Mouse (Mus musculus) kidney, adult 2 months (tissue): Measurements from ENCODE around the gene Ubn2. TPM values are rescaled to one million over a fixed set of nuclear protein-coding genes. Genes with fewer than 3 reads are reported as not detected.
A peak's percentile ranks its signal among the peaks of the same experiment; 100 is the strongest.

Experiments
- DNase-seq: peaks from one replicate; pipeline ENCODE4 v3.0.0; 2021
- H3K27ac ChIP-seq: fragments of 200-500 bp; 2 replicates; pipeline ENCODE4 v1.5.1; 2012; ENCODE audit warnings: low read depth, low read length, control low read depth, inconsistent platforms; ENCODE audit not compliant: insufficient read depth
- H3K27me3 ChIP-seq: fragments of 200-500 bp; replicated peaks from 2 replicates; pipeline ENCODE4 v1.6.1; 2012; ENCODE audit warnings: mild to moderate bottlenecking, moderate library complexity, low read length, inconsistent platforms; ENCODE audit not compliant: control insufficient read depth, insufficient read depth
- H3K36me3 ChIP-seq: fragments of 200-500 bp; 2 replicates; pipeline ENCODE4 v1.6.1; 2012; ENCODE audit warnings: mild to moderate bottlenecking, moderate library complexity, low read length, inconsistent platforms; ENCODE audit not compliant: control insufficient read depth, insufficient read depth
- H3K4me1 ChIP-seq: fragments of 200-500 bp; 2 replicates; pipeline ENCODE4 v1.6.1; 2011; ENCODE audit warnings: low read length; ENCODE audit not compliant: control insufficient read depth, insufficient read depth
- H3K4me3 ChIP-seq: fragments of 200-500 bp; 2 replicates; pipeline ENCODE4 v1.5.1; 2011; ENCODE audit warnings: mild to moderate bottlenecking, low read depth, low read length, control low read depth; ENCODE audit not compliant: insufficient read depth
- CTCF ChIP-seq: fragments of 200-500 bp; conservative IDR thresholded peaks from 2 replicates; pipeline ENCODE4 v1.5.1; 2011; ENCODE audit warnings: low read depth, mild to moderate bottlenecking, control low read depth, low read length, moderate library complexity, mixed read lengths; ENCODE audit not compliant: insufficient read depth, insufficient read length
- POLR2A ChIP-seq: fragments of 200-500 bp; IDR thresholded peaks from one replicate; pipeline ENCODE4 v1.6.1; 2011; ENCODE audit warnings: low read depth, low read length, control low read depth
- WGBS: fragments of 180-500 bp; shearing (Covaris S2); methylation state at CpG from one replicate; pipeline ENCODE4 v1.1.7; 2018; 5-methylcytosine and 5-hydroxymethylcytosine counted together
- polyA plus RNA-seq: library from polyadenylated mRNA; depleted of rRNA; stranded (reverse); fragments of >200 nt; gene quantifications from 2 replicates; pipeline ENCODE4 v1.2.3, GENCODE M21; 2012

Gene Ubn2
- polyA plus RNA-seq, 1 experiment: 6.0 TPM

GRCm38 (mm10) chr6:38523851-38524250 is 90.1 kb downstream of the Ubn2 start:
- Histone ChIP-seq H3K4me3 (no peak overlapping the region), H3K27me3 (no peaks in the 10 kb centered on the region), H3K4me1 (no peaks in the 10 kb centered on the region), H3K27ac (no peak overlapping the region), H3K36me3 (no peaks in the 10 kb centered on the region)
- DNase-seq: no peak
- TF ChIP-seq CTCF (no peak), POLR2A (no peak)
- WGBS: 32% methylated on average over 8 of the region's 8 CpGs

GRCm38 (mm10) chr6:38531211-38531820 is 97.6 kb downstream of the Ubn2 start:
- DNase-seq: peak; percentile 66
- H3K27me3 ChIP-seq: no peaks in the 10 kb centered on the region
- 49% methylated on average over 5 of the region's 5 CpGs for WGBS
- H3K4me3 ChIP-seq: no peak overlapping the region
- TF ChIP-seq POLR2A (no peak), CTCF (peak; percentile 62)
- H3K36me3 ChIP-seq: no peaks in the 10 kb centered on the region
- no peak overlapping the region for H3K27ac ChIP-seq
- peaks cover 4% of the 10 kb centered on the region; the same call in 1 of the 2 replicates for H3K4me1 ChIP-seq

- TF ChIP-seq POLR2A (no peak), CTCF (no peak)
- Histone ChIP-seq H3K27me3 (no peaks in the 10 kb centered on the region), H3K4me1 (peaks cover 4% of the 10 kb centered on the region; the same call in 1 of the 2 replicates), H3K4me3 (peak overlapping the region; percentile 64), H3K36me3 (no peaks in the 10 kb centered on the region), H3K27ac (peak overlapping the region; percentile 72)
- DNase-seq: no peak
- 7% methylated on average over 25 of the region's 25 CpGs for WGBS
Observed at GRCm38 (mm10) chr6:38532500-38533420, 99.0 kb downstream of the Ubn2 start.

- no peaks in the 10 kb centered on the region for H3K36me3 ChIP-seq
- peak; percentile 12 for TF ChIP-seq POLR2A
- peak; percentile 28; the same call in 1 of the 2 replicates for TF ChIP-seq CTCF
- H3K4me1 ChIP-seq: peaks cover 4% of the 10 kb centered on the region; the same call in 1 of the 2 replicates
- no peaks in the 10 kb centered on the region for H3K27me3 ChIP-seq
- DNase-seq: peak; percentile 99
- peak within 1 kb of the TSS; percentile 98 for H3K27ac ChIP-seq
- H3K4me3 ChIP-seq: peak within 1 kb of the TSS; percentile 91
- 3% methylated on average over 41 of the region's 41 CpGs for WGBS
Observed at GRCm38 (mm10) chr6:38533428-38534405, 100.0 kb downstream of the Ubn2 start, which contains the start of gene Fmc1. Gene Fmc1, plus strand, starts transcription at chr6:38533502.

- Histone ChIP-seq H3K27me3 (no peaks in the 10 kb centered on the region), H3K27ac (peak overlapping the region; percentile 98), H3K4me1 (peaks cover 4% of the 10 kb centered on the region; the same call in 1 of the 2 replicates), H3K4me3 (peak overlapping the region; percentile 91), H3K36me3 (no peaks in the 10 kb centered on the region)
- TF ChIP-seq CTCF (peak; percentile 91), POLR2A (peak; percentile 55)
- under 1% methylated on average over 53 of the region's 53 CpGs for WGBS
- DNase-seq: peak; percentile 97
Observed at GRCm38 (mm10) chr6:38534640-38535365, 101.1 kb downstream of the Ubn2 start.

GRCm38 (mm10) chr6:38535366-38535690 is 101.6 kb downstream of the Ubn2 start:
- WGBS: 1% methylated on average over 9 of the region's 9 CpGs
- Histone ChIP-seq H3K4me3 (peak overlapping the region; percentile 91), H3K27me3 (no peaks in the 10 kb centered on the region), H3K4me1 (peaks cover 4% of the 10 kb centered on the region; the same call in 1 of the 2 replicates), H3K27ac (peak overlapping the region; percentile 97), H3K36me3 (no peaks in the 10 kb centered on the region)
- DNase-seq: no peak
- TF ChIP-seq CTCF (no peak), POLR2A (no peak)
